Comparison of ENCODE assay signal across 9 mouse cellular contexts in the genomic region with DNA sequence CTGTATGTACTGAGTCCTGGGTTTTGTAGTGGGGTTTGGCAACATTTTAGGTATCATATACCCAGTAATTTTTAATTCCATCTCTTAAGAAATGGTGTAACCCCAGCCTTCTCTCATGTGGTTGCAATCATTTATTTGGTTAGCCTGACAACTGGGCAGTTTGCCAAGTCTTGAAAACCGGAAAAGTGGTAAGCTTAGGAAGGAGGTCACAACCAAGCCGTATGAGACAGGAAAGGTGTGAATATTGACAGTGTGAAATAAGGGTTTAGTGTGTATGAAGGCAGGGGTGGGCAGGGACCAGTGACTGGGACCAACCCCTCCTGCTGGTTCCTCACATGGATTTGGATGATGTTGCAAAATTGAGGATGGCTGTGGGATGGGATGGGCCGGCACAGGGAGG.
DNase-seq lines count a peak whose midpoint lies in the region; ATAC-seq lines count a peak whose summit lies in the region.
"Had no signal": no experiment of that assay in that cellular context is flagged by ENCODE, and none has a peak within 500 bp of the region (broad histone marks: within the 10 kb centered on the region; RNA-seq: fewer than 3 reads in every experiment).

No protein-coding gene starts in this region.

- H3K9ac ChIP-seq in embryonic facial prominence, embryonic 14.5 days (ENCODE audit: low read depth, low read length) = no peak overlapping the region

- no peaks in the 10 kb centered on the region for H3K9me3 ChIP-seq in embryonic facial prominence, embryonic 14.5 days (ENCODE audit: control insufficient read depth, low read length)
- H3K9me3 ChIP-seq: midbrain, embryonic 10.5 days had no signal

- H3K4me2 ChIP-seq in embryonic facial prominence, embryonic 14.5 days (ENCODE audit: low read depth, low read length) = no peak overlapping the region

- H3K27ac ChIP-seq in embryonic facial prominence, embryonic 14.5 days (replicated peaks; ENCODE audit: low read depth, low read length) = no peak overlapping the region
- H3K27ac ChIP-seq: midbrain, embryonic 10.5 days had no signal

- peak; percentile 75 for ATAC-seq in embryonic facial prominence, embryonic 14.5 days (ENCODE audit: low read depth)
- peak; percentile 59; the same call in 1 of the 2 replicates for ATAC-seq in monocyte, adult 5-6 weeks (replicated peaks; ENCODE audit: insufficient number of reproducible peaks, low FRiP score, low TSS enrichment, poor library complexity, severe bottlenecking)

- 11% methylated on average over 3 of the region's 3 CpGs for WGBS in embryonic facial prominence, embryonic 14.5 days

- H3K4me3 ChIP-seq in embryonic facial prominence, embryonic 14.5 days (ENCODE audit: low read depth, low read length) = no peak overlapping the region
- H3K4me3 ChIP-seq: midbrain, embryonic 10.5 days had no signal

- peak; percentile 20 for DNase-seq in left cerebral cortex, postnatal 4 days
- no peak for DNase-seq in left cerebral cortex, postnatal 14 days (ENCODE audit: low spot score in 2 of 2)
- DNase-seq in embryonic facial prominence, embryonic 14.5 days (ENCODE audit: low spot score) = peak; percentile 90
- peak; percentile 32 for DNase-seq in kidney, postnatal 14 days
- DNase-seq in left cerebral cortex, postnatal 25 days (ENCODE audit: low spot score in 2 of 2) = no peak
- DNase-seq in thymus, adult 18-20 months = no peak
- no peak for DNase-seq in cerebellum, adult 8-10 months

- no peaks in the 10 kb centered on the region for H3K36me3 ChIP-seq in embryonic facial prominence, embryonic 14.5 days (ENCODE audit: control insufficient read depth, insufficient read depth, low read length)
- H3K36me3 ChIP-seq: midbrain, embryonic 10.5 days had no signal

- H3K27me3 ChIP-seq in embryonic facial prominence, embryonic 14.5 days (replicated peaks; ENCODE audit: control insufficient read depth, insufficient read depth, low read length) = peaks cover 15% of the 10 kb centered on the region

- H3K4me1 ChIP-seq in embryonic facial prominence, embryonic 14.5 days (ENCODE audit: control insufficient read depth, insufficient read depth, low read length) = peaks cover 3% of the 10 kb centered on the region; the same call in 1 of the 2 replicates

- intact Hi-C loops in left cerebral cortex, postnatal 4 days (cut with DNase I) = no loop called here
- intact Hi-C loops in left cerebral cortex, postnatal 14 days (cut with DNase I) = no loop called here
- intact Hi-C loops in left cerebral cortex, postnatal 25 days (cut with DNase I) = loop anchor here (5.0 kb wide), 1 partner anchor 1099 kb away; no protein-coding TSS in a partner anchor

Comparison
In these comparisons a context has a peak if more than half of its experiments do, and no peak if none do; other contexts are left out.
1. DNase-seq: peak in left cerebral cortex, postnatal 4 days (single experiment), embryonic facial prominence, embryonic 14.5 days (single experiment) and kidney, postnatal 14 days (single experiment); none in left cerebral cortex, postnatal 14 days (0 of 2), left cerebral cortex, postnatal 25 days (0 of 2), thymus, adult 18-20 months (0 of 2) and cerebellum, adult 8-10 months (single experiment).